Mouse (Mus musculus) c-Kit-positive CD71-positive TER-119-negative erythroid progenitor cells, embryonic 14.5 days (primary cell): ENCODE results near the gene Slfn4.
"Not testable (repeated sequence)": the region's sequence is repeated elsewhere in the genome, so short reads cannot be mapped to it uniquely, and the experiment has no call there.

Experiments
- DNase-seq: peaks from one replicate; pipeline ENCODE4 v3.0.0-alpha.2; 2013; ENCODE audit warnings: low read depth

Gene Slfn4

DNA sequence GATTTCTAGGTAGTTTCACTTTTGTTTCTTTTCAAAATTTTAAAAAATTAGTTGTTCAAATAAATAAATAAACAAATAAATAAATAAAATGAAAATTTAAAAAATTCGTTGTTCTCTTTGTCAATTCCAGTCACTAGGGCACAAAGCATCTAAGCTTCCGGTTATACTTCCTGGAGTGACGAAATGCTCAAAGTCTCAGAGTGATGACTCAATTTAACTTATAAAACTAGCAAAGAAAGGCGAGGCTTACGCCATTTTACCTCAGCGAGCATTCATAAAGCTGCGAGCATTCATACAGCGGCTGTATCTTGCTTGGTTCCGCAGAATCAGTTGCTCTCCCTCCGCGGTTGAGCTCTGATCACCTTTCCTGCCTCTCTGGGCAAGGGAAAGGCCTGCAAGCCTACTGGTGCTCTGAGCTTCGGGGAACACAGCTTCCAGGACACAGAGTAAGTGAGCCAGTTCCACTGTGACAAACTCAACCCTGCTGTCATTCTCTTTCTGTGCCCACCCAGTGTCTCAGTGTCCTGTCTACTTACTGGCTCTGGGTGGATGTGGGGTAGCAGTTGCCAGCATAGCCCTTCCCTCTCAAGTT lies at the start of gene Slfn4:
Slfn4 (plus strand) TSS at position 239 of the 592 bp plus-strand sequence.
- DNase-seq, result no peak

DNA sequence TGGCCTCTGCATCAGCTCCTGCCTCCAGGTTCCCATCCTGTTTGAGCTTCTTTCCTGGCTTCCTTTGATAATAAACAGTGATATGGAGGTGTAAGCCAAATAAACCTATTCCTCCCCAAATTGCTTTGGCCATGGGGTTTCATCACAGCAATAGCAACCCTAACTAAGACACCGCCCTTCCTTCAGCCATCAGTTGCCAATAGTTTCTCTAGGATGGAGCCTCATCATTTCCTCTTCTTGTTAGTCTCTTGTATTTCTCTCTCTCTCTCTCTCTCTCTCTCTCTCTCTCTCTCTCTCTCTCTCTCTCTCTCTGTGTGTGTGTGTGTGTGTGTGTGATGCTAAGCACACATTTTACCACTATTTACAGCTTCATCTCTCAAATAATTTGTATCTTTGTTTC lies 49.4 kb upstream of the Slfn4 start:
- not testable (repeated sequence) for DNase-seq

DNA sequence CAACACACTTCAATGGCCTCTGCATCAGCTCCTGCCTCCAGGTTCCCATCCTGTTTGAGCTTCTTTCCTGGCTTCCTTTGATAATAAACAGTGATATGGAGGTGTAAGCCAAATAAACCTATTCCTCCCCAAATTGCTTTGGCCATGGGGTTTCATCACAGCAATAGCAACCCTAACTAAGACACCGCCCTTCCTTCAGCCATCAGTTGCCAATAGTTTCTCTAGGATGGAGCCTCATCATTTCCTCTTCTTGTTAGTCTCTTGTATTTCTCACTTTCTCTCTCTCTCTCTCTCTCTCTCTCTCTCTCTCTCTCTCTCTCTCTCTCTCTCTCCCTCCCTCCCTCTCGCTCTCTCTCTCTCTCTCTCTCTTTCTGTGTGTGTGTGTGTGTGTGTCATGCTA lies 37.7 kb upstream of the Slfn4 start:
- DNase-seq, result not testable (repeated sequence)

DNA sequence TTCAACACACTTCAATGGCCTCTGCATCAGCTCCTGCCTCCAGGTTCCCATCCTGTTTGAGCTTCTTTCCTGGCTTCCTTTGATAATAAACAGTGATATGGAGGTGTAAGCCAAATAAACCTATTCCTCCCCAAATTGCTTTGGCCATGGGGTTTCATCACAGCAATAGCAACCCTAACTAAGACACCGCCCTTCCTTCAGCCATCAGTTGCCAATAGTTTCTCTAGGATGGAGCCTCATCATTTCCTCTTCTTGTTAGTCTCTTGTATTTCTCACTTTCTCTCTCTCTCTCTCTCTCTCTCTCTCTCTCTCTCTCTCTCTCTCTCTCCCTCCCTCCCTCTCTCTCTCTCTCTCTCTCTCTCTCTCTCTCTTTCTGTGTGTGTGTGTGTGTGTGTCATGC lies 26.0 kb upstream of the Slfn4 start:
- DNase-seq, result not testable (repeated sequence)

DNA sequence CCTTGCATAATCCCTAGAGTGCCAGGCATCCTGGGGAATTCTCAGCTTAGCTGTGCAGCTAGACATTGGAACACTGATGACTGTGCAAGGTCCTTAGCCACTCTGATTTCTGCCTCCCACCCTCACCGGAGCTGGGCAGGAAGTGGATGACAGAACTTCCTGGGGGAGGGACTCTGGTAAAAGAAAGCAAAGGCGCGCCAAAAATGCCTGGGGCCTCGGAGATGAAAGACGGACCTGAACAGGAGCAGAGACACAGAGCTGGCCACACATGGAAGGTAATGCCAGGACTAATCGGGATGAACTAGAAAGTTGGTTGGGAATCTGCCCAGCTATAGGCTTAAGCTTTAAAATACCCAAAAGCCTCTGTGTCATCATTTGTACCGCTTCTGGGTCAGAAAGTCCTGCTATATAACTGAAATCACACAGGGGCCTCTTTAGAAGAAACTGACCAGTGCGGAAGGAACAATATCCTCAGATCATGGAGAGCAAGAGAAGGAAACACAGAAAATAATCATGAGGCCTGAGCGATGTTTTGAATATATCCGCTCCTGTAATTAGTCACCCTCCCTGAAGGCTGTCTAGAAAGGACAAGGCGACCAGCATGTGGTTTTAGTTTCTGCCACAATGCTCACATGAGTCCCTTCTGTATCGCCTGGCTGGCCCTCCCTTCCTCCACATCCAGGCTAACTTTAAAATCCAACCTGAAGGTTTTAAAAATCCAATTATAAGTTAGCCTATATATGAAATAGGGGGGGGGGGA lies 16.3 kb downstream of the Slfn4 start, which contains the start of gene Slfn3:
Slfn3 (plus strand) TSS at position 197 of the 760 bp plus-strand sequence.
- DNase-seq, result peak; percentile 37

DNA sequence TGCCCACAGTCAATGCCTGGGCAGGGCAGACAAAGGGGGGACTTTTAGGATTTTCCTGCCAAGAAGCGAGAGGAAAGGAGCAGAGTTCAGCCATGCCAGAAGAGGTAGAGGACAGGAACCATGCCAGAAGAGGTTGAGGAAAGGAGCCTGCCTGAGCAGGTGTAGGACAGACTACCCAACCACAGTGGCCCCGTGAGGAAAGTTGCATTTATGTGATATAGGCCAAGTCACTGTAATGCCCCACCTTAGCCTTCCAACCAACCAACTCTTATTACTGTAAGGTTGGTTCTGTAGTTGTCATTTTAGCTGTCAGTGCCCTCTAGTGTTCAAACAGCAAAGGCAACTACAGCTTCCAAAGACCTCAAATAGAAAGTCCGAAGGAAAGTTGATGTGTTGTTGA lies 17.0 kb downstream of the Slfn4 start:
- peak; percentile 56 for DNase-seq

DNA sequence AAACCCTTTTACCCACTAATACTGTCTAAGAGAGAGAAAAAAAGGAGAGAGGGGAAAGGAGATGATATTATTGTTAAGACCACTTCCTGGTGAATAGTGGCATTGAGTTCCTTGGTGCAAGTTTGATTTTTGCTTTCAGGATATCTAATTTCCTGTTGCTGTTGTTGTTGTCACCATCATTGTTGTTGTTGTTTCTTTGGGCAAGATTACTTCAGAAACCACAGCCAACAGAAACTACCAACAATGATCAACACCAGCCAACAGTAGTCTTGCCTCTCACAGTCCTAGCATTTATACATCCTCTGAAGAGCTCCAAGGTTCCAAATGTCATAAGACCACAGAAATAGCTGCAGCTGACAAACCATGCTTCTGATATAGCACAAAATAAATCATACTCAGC lies 30.0 kb downstream of the Slfn4 start:
- DNase-seq, result no peak

DNA sequence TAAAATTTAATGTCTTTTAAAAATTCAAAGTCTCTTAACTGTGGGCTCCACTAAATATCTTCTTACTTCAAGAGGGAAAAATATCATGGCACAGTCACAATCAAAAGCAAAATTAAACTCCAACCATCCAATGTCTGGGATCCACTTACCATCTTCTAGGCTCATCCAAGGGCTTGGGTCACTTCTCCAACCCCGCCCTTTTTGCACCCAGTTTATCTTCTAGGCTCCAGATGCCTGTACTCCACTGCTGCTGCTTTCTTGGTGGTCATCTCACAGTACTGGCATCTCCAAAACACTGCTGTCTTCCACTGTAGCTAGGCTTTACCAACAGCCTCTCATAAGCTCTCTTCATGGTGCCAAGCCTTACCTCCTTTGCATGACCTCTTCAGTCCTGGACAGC lies 41.1 kb downstream of the Slfn4 start:
- DNase-seq, result no peak

DNA sequence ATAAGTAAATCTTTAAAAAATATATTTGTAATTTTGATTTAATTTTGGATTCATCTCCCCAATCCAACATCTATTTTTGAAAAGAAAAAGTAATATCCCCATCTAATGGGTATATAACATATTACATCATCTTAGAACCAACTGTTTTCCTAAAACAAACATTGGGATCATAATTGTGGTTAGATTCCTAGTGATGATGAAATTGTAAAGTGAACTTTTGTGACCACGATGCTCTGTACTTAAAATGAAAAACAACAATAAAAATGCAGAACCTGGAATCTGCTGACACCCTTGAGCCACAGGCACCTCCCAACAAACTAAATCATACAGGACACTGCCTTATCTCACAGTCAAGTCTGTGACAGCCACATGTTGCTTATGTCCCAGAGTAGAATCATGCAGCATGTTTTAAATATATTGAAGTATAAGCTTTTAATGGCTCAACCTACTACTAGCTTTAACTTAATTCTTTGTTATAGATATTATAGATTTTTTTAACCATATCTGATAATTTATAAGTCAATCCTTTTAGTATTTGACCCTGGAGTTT lies 46.4 kb downstream of the Slfn4 start:
- no peak for DNase-seq

DNA sequence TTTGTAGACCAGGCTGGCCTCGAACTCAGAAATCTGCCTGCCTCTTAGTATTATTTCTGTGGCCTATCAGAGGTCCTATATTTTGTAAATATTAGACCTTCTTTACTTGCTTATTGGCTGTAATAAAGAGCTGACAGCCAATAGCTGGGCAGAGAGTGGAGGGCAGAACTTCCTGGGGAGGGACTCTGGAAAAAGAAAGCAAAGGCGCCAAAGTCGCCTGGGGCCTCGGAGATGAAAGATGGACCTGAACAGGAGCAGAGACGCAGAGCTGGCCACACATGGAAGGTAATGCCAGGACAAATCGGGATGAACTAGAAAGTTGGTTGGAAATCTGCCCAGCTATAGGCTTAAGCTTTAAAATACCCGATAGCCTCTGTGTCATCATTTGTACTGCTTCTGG lies 48.4 kb downstream of the Slfn4 start:
- peak; percentile 73 for DNase-seq

DNA sequence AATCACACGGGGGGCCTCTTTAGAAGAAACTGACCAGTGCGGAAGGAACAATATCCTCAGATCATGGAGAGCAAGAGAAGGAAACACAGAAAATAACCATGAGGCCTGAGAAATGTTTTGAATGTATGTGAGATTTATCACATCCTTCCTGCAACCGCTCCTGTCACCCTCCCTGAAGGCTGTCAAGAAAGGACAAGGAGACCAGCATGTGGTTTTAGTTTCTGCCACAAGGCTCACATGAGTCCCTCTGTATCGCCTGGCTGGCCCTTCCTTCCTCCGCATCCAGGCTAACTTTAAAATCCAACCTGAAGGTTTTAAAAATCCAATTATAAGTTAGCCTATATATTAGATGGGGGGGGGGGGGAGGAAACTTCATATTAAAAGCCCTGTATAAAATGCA lies 48.8 kb downstream of the Slfn4 start:
- not testable (repeated sequence) for DNase-seq

DNA sequence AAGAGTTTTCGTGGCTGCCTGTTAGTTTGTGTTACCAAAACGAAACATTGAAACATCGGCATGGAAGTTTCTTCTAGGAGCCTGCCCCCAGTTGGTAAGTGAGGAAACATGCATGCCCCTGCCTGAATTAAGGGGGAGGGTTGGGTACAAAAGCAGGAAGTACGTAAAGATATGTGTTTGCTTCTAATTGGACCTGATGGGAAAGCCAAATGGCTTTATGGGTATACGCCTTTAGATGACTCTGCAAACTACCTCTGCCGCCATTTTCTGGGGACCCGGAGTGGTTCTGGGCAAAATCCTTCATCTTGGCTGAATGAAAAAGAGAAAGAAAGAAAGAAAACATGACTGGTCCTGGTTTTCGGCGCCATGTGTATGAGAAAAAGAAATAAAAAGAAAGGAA lies 49.2 kb downstream of the Slfn4 start:
- peak; percentile 78 for DNase-seq

DNA sequence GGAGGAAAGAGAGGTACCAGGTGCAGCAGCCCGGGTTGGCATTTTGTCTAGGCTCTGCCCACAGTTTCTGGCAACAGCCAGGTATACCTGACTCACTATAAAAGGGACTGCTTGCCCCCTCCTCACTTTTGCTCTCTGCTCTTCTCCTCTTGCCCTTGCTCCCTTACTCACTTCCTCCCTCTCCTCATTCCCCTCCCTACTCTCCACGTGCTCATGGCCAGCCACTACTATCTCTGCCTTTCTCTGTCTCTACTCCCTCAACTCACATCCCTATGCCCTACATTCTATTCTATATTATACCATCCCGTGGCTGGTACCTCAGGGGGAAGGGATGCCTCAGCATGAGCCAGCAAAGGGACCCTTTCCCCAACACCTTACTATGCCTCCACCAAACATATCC lies 49.8 kb downstream of the Slfn4 start:
- DNase-seq, result no peak

DNA sequence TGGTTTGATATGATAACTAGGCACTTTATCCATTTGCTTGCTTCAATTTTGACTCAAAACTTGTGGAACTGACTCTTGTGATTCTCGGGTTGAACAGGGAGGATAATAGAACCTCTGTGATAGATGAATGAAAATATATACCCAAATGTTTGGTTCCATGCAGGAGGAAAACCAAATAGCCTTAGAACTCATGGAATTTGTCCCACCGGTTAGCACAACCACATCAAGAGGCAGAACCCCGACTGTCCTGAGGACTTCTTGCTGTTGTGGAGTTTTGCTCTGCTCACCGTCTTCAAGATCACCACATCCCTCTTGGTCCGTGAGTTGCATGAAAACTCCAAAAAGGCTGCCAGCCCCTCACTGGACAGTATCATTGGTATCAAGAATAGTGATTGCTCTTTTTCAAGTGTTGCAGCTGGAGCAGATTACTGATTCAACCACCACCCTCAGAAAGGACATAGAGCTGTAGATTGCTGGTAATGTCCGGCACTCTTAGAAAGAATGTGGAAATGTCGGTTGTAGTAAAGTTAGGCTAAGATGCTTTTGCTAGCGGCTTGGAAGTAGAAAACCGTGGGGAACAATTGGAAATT lies 50.5 kb downstream of the Slfn4 start:
- DNase-seq, result no peak

DNA sequence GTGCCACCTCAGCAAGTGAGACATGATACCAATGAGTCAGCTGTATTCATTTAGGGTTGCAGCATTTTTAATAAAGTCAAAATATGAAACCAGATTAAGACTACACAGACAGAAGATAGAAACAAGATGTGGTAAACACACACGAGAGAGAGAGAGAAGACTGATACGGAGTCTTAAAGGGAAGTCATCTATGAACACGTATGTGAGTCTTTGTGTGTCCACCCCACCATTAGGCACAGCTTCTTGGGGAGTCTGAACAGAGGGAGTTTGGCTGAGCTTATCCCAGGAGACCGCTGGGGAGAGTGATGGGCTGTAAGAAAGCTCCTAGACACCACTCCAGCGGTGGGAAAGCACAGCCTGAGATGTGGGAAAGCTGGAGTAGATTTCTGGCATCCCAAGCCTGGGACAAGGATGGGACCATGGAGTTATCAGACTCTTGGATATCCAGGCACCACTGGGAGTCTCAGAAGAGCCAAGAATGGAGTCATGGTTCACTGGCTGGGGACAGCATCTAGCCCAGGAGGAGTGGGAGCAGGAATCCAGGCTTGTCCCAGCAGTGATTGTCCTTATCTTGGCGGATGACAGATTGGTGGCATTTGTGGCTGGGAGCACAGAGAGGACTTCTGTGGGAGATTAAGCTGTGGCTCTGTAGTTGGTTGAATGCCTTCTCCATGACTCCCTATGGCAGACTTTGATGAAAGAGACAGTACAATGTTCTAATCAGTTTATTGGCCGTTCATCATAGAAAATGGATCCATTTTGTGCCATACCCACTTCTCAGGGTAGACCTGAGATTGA lies 53.1 kb downstream of the Slfn4 start:
- no peak for DNase-seq

DNA sequence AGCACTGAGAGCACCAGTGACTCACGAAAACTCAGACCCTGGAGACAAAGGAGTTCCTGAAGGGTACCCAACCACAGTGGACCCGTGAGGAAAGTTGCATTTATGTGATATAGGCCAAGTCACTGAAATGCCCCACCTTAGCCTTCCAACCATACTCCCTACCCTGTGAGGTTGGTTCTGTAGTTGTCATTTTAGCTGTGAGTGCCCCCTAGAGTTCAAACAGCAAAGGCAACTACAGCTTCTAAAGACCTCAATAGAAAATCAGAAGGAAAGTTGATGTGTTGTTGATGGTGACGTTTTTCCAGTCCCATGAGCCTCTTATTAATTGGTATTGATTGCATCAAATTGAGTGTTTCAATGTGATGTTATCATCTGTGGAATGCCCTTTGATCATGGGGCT lies 56.0 kb downstream of the Slfn4 start:
- peak; percentile 45 for DNase-seq

DNA sequence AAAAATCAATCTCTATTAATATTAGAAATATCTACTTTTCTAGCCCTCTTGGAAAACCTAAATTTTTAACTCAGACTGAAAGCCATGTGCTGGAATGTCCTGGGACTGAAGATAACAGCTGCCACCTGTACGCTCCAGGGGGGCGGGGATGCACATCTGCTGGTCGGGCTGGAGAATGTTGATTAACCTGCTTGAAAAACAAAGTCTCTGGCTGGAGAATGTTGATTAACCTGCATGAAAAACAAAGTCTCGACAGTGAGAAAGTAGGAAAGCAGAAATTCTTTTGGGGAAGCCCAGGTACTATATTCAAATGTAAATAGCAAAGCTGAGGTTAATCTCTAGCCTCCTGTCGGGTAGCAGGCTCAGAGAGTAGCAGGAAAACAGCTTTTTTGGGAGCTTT lies 58.6 kb downstream of the Slfn4 start:
- DNase-seq, result peak; percentile 60

DNA sequence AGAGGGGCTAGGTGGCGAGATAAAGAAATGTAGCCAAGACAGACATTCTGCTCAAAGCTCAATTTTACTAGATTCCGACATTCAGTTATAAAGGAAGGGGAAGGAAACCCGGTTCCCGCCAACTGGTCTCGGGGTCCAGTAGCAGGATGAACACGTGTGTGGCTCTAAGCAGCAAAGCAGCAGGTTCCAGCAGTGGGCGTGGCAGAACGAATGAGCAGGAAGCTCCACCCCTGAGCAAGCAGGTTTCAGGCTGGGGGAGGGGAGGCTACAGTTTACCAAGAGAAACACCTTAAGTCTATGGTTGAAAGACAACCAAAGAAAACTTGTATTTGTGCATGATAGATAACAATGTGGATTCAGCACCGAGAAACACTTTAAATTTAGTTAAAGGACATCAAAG lies 62.4 kb downstream of the Slfn4 start:
- DNase-seq, result not testable (repeated sequence)

DNA sequence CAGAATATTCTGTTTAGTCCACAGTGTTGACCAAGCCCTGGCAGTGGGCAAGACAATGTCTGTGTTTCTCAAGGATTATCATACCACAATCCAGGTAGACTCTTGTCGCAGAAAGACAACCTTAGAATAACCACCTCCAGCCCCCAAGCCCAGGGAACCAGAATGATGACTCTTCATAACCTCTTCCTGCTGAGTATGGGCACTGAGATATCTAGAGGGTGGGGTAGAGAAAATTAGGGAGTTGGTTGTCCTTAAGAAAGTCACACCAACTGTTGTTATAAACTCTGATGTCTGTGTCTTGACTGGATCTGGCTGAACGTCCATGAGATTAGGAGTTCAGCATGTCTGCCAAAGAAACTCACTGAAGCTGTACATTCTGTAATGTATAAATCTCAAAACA lies 63.4 kb downstream of the Slfn4 start:
- DNase-seq, result no peak

DNA sequence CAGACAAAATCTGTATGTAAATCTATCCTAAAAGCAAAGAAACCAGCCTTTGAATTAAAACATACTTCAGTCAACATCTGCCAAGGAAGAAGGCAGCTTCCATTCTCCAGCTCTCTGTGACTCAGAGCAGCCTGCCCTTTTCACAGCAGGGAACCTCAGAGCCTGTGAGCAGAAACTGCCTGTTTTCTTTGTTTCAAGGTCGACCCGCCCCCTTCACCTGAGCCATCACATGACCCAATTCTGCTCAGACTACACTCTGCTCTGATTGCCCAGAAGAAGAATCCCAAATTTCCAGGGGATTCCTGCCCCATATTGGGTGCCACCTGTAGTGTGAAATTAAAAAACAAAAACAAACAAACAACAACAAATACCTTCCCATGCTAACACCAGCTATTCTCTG lies 64.8 kb downstream of the Slfn4 start:
- no peak for DNase-seq
